Mouse (Mus musculus): ENCODE data around the gene 6430531B16Rik.

Gene 6430531B16Rik

GRCm38 (mm10) chr7:139937138-139937537, 41.4 kb downstream of the 6430531B16Rik start:
- no peak for DNase-seq (ENCODE audit: low read depth)

- DNase-seq (ENCODE audit: low read depth) = no peak
These were observed 41.9 kb downstream of the 6430531B16Rik start for GRCm38 (mm10) chr7:139936705-139937104.

GRCm38 (mm10) chr7:139930732-139931131, 47.8 kb downstream of the 6430531B16Rik start:
- DNase-seq (ENCODE audit: low read depth) = peak; percentile 67

All from induced T-regulatory cell, adult 2 months (primary cell).